Mouse (Mus musculus): ENCODE measurements around the gene Stac2.
A peak's percentile ranks its signal among the peaks of the same experiment; 100 is the strongest.

Stac2 gene

DNA sequence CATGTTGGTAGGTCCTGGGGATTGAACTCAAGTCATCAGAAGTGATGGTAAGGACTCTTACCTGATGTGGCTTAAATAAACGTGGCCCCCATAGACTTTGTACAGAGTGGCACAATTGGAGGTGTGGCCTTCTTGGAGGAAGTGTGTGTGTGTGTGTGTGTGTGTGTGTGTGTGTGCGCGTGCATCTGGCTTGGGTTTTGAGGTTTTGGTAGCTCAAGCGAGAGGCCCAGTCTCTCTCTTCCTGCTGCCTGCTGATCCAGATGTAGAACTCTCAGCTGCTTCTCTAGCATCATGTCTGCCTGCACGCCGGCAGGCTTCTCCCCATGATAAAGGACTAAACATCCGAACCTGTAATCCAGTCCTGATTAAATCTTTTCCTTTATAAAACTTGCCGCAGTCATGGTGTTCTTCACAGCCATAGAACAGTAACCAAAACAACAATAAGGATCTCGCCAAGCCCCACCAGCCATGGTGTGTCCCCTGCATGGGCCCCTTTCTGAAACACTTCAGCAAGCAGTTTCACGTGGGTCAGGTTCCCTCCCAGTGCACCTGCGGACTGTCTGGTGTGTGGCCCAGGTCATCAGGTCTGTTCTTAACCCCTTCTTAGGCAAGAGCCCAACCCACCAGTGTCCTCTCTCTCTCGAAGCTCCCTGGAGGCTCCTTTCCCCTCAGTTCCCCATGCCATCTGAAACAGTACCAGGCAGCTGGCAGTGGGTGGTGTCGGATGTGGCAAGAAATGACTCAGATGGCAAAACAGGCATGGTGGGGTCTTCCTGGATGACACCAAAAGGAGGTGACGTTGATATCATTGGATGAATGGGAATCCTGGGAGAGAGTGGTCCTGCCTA lies 3.4 kb downstream of the Stac2 start:
- DNase-seq, result no peak

DNA sequence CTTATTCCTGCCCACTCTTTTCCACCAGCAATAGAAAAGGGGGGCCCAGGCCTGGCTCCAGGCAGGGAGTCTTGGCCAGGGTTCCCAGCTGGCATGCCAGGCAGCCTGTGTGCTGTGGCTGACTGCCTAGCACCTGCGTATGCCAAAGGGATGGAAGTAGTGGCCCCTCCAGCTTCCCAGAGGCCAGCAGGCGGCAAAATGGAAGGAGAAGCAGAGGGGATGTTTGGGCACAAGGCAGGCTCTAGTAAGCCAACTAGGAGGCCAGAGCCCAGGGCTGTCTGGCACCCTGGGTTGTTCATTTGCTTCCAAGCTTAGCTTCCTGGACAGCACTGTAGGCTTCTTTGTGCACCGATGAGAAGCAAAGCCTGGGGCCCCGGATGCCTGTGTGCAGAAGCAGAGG lies 5.5 kb downstream of the Stac2 start:
- no peak for DNase-seq

DNA sequence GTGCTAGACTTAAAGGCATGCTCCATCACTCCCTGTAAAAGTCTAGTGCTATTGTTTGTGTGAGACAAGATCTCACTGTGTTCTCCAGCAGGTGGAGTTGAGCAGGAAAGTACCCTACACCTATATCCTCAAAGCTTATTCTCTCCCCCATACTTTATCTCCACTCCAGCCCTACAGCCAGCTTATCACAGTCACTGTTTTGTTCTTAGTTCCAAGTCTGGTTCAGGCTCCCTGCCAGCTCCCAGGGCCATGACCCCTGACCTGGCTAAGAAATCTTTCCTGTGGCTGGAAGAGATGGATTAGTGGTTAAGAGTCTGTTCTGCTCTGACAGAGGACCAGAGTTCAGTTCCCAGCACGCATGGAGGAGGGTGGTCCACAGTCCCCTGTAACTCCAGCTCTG lies 6.8 kb downstream of the Stac2 start:
- no peak for DNase-seq

DNA sequence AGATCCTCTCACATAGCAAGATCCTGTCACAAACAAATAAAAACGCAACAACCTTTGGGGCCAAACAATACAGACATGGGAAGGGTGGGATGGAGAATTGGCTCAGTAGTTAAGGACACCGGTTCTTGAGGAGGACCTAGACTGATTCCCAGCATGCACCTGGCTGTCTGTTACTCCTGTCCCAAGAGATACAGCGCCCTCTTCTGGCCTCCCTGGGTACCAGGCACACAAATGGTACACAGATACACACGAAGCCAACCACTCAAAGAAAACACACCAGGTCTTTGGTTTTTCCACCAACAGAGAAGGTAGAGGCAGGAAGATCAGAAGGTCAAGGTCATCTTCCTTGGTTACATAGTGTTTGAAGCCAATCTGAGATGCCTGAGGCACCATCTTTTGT lies 7.7 kb downstream of the Stac2 start:
- DNase-seq, result no peak

DNA sequence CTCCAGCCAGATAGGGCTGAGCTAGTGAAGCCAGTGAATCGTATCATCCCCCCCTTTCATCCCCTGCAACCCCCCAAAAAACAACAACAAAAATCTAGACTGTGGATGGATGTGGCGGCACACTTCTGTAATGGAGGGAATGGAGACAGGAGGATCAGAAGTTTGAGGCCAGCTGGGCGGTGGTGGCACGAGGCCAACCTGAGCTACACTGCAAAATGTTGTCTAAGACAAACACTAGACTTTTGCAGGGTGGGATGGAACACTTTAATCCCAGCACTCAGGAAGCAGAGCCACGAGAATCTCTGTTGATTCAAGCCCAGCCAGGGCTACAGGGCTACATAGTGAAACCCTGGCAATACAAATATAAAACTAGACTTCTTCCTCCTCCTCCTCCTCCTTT lies 9.2 kb downstream of the Stac2 start:
- DNase-seq, result no peak

DNA sequence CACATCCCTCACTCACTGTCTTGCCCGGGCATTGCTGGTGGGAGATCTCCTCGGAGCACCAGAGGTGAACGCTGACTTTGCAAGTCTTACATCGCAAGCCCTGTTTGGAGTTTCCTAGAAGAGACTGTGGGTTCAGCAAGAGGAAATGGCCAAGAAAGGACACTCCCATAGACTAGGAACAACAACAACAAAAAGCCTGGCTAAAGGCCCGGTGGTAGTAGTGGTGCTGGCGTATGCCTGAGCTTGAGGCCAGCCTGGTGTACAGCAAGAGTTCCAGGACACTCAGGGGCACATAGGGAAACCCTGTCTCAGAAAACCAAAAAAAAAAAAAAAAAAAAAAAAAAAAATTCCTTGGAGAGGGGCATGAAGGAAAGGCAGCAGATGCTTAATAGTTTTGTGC lies 10.5 kb downstream of the Stac2 start:
- no peak for DNase-seq

DNA sequence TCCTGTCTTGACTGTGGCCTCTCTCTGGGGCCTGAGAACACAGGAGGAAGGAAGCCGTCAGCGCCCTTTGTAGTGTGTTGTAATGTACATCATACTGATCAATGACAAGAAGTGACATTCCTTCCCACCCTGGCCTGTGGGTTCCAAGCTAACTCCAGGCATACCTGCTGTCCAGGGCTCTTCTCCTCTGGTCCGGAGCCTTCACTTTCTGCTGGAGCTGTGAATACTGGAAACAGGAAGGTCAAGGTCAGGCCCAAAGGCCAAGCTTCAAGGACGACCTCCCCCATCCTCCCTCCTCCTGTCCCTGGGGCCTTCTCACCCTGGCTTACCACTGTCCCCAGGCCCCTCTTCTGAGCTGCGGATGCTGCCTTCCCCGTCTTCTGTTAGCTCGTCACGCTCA lies 12.3 kb downstream of the Stac2 start:
- DNase-seq, result no peak

DNA sequence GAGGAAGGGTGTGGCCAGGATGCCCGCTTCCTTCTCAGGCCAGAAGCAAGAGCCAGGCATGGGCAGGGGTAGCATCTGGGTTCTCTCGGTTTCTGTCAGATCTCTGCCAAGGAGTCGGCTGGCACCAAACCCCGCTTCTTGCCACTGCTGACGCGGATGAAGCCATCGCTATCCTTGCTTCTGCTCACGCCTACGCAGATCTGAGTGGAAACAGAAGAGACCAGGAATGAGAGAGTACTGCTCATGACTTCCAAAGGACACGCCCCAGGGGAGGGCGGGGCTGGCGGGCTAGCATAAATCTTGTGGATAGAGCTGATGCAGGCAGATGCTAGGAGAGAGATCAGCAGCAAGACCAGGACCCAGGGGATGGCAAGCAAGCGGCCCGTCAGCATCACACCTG lies 15.4 kb downstream of the Stac2 start:
- DNase-seq, result no peak

DNA sequence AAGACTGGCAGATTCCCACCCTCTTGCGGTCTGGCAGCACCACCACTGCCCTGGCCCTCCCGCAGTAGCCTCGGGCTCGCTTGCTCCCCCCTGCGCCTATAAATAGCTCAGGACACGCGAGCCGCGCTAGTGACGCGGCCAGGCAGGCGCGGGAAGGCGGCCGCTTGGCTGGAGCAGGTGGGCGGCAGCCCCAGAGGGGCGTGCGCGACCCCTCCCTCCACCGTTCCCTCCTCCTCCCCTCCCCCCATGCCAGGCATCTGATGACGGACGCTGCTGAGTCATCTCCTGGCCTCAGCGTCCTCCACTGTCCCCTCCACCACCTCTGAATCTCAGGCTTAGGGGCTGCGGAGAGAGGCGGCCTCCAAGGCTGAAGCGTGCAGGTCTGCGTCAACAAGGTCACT lies 17.3 kb downstream of the Stac2 start:
- DNase-seq, result peak; percentile 83

DNA sequence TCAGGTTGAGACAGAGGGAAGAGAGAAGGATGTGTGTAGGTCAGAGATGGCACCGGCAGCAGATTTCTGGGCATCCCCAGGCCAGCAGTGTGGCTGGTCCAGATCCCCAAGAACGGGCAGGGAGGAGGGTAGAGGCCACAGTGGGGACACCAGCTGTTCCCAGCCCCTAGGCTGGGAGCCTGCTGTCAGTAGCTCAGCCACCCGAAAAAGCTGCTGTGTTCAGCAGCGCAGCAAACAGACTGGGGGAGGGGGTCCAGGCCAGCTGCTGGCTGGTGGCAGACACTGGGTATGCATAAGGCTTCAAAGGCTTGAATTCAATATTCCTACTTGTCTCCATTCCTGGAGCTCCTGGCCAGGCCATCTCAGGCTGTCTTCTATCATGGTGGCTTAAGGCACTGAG lies 18.4 kb downstream of the Stac2 start:
- DNase-seq, result peak; percentile 57

DNA sequence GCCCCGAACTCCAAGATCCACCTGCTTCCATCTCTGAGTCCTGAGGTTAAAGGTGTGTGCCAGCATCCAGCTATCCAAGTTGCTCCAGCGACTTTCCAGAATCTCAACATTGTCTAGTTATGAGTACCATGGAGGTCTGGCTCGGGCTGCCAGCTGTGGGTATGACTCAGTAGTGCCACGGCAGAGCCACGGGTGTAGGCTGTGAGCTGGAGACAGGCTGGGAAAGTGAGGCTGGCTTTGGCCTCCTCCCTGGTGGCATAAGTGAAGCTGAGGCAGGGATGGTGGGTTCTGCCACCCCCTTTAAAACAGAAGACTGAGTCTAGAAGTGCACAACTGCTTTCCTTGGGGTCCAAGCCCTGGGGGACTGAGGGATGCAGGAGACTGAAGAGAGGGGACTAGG lies 19.2 kb downstream of the Stac2 start:
- DNase-seq, result no peak

DNA sequence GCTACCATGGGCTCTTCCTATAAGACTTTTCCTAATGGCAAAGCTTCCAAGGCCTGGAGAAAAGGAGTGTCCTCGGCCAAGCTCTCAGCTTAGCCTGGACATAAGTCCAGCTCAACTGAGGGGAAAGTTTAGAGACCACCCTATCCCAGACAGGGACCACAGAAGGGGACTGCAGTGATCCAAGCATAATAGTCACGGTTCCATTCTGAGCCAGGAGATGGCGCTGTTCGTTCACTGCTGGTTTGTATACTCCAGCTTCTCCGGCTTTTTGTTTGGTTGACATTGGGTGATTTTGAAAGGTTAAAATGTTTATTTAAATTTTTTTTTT lies 21.9 kb downstream of the Stac2 start:
- peak; percentile 85 for DNase-seq

DNA sequence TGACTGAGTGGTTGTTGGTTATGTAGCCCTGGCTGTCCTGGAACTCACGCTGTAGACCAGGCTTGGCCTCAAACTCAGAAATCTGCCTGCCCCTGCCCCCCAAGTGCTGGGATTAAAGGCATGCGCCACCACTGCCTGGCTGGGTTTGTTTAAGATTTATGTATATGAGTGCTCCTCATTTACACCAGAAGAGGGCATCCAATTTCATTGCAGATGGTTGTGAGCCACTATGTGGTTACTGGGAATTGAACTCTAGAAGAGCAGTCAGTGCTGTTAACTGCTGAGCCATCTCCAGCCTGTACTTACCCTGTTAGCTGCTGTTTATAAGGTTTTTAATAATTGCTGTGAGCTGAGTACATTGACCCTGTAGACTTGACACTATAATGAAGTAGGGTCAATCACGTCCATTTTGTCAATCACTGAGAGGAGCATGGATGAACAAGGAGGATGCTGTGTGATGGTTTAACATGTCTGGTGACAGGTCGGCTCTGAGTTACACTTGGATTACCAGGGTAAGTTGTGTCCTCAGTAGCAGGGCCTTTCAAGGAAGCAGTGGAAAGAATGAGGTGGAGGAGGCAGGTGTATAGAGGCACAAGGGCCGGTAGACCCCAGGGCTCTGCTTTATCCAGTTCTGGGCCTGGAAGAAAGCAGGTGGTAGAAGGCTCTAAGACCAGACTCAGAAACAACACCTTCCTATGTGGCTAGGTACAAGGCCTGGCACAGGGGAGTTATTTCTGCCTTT lies 22.4 kb downstream of the Stac2 start:
- DNase-seq, result no peak

DNA sequence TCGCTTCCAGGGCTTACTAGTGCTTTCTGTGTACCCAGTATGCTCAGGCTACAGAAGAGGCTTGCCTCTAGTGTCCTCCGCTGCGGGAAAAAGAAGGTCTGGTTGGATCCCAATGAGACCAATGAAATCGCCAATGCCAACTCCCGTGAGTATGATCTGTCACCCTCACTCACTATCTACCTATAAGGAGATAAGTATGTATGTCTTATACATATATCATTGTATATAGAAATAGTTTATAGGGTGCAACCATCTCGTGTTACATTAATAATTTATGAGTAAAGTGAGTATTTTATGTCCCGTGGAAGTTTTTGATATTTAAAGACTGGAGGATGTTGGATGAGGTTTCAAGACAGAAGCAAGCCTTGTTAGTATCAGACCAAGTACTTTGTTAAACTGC lies 25.5 kb downstream of the Stac2 start:
- no peak for DNase-seq

DNA sequence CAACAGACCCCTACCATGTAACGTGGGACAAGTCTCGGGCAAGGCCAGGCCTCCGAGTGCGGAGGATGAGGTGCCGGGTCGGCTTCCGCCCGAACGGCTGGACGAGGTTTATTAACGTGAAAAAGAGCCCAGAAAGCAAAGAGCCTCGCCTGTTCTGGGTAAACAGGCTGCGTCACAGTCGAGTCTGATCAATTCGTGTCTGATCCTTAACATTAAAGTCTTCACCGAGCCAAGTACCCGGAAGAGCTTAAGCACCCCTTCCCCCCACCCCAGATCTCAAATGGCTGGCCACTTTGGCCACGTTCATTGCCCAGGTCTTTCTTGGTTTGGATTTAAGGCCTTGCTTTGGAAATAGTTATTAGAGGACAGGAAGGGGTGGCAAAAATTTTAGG lies 26.0 kb downstream of the Stac2 start:
- DNase-seq, result no peak

DNA sequence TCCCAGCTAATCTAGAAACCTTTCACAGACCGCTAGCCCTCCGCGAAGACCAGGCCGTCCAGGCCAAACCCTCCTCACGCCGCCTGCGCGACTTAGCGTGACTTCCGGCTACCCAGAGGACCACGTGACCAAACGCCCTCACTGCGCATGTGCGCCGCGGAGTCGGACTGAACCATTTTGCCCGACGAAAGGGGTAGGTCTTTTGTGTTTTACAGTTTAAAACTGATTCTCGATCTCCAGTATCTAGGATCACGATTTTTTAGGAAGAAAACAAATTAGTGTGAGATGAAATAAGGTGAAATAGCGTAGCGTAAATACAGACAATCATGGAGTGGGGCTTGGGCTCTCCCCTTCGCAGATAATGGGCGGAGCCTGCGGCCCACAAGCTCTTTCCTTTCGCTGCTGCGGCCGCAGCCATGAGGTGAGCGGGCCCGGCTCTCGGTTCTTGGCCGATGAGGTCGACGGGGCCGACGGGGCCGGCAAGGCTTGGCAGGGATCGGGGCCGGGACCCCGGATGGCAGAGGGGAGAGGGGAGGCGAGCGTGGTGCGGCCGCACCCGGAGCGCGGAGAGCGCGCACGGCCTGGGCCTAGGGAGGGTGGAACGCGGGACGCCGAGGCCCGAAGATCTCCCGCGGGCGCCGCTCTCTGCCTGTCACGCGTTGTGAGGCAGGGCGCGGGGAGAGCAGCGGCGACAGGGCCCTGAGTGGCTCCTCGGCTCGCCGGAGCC lies 26.5 kb downstream of the Stac2 start, which contains the start of gene Rpl19:
Rpl19 (plus strand) TSS at position 141 of the 727 bp plus-strand sequence.
- DNase-seq, result peak; percentile 94

DNA sequence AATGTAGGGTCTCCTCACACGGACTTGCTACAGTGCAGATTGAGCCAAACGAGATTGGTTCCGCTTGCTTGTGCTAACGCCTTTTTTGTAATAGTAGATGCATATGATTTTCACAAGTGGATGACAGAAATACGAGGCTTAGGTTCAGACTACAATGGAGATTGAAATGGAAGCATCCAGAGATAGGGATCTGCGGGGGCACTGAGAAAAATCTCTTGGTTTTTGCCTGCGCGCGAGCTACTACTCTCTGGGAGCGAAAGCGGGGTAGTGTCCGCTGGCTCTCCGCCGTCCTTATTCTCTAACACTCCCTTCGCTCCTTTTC lies 27.1 kb downstream of the Stac2 start:
- DNase-seq, result no peak

DNA sequence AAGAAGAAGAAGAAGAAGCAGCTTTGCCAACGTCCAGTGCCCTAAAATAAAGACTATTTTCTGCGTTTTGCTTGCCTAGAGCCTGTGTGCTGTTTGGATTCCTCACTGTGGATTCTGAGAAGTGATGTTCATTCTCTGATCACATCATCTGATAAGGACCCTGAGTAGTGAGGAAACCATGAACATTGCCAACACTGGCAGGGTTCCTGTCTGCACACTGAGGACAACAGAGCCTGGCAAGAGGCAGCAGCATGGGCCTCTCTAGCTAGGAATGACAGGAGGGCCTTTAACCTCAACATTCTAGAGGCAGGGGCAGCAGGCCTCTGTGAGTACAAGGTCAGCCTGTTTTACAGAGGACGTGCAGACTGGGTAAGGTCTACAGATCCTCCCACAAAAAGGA lies 28.7 kb downstream of the Stac2 start:
- DNase-seq, result no peak

DNA sequence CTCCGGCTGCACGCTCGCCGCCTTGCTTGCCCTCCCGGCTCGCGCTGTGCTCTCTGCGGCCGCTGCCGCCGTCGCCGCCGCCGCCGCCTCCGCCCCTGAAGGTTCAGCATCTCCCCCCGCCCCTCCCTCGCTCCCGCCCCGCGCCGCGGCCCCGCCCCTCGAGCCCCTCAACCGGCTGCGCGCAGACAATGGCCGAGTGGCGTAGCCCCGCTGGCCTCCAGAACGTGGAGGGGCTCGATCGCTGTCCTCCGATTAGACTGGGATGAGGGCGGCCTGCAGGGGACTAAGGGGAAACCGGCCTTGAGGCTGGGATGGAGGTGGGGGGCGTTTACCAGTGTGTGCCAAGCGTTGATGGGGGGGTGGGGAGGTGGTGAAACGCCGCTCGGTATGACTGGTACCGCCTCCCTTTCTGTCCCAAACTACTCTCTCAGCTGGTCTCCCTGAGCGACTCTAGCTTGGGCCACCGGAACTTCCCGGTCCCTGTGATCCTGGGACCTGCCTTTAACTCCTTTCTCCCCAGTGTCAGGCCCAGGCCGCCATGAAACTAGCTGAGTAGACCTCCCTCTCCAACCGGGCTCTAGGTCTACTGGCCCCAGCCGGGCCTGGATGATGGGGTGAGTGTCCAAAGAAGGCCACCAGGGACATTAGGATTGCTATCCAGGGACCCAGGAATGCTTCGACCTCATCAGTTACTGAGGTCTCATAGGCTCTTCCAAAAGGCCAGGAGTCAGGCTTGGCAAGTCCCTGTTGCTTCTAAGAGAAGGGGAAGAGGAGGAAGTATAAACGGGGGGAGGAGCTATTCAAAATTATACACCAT lies 30.5 kb downstream of the Stac2 start, which contains the start of gene Cacnb1:
Cacnb1 (minus strand) TSS at position 480 of the 817 bp plus-strand sequence.
- peak; percentile 92 for DNase-seq

DNA sequence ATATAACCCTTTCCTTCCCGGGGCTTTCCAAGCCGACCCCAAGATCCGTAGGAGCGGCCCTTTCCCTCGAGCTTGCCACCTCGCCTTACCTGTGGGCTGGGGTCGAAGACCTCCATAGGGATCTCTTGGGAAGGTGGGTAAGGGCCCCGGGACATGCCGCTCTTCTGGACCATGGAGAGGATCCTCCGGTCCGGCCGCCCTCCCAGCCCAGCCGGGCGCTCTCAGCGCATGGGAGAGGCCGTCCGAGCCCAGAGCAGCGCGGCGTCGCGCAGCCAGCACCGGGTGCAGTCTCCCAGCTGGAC lies 31.1 kb downstream of the Stac2 start:
- DNase-seq, result no peak

DNA sequence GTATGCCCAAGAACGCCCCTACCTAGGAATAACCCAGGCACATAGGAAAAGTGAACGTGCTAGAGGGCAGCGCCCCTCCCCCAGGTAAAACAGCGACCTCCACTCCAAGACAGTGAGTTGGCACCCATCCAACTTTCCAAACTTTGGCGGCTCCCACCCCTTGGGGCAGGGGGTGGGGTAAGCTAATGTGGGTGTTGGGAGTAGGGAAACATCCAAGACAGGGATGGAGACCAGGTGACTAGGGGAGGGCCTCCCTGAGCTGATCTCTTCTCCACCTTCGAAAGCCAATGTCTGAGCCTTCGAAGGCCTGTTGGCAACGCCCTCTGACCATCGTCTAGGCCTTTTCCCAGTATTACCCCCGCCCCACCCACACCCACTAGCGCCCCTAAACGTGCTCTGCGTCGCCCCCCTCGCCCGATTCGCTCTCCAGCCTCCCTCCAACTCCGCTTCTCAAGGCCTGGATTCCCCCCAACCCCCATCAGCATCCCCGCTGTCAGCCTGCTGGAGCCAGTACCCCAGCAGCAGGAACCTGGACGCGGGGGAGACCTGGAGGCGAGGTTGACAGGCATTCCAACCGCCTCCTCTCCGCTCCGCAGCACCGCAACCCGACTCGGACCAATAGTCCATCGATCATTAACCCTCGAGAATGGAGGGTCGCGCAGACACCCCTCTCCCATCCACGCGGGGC lies 31.6 kb downstream of the Stac2 start:
- peak; percentile 59 for DNase-seq

DNA sequence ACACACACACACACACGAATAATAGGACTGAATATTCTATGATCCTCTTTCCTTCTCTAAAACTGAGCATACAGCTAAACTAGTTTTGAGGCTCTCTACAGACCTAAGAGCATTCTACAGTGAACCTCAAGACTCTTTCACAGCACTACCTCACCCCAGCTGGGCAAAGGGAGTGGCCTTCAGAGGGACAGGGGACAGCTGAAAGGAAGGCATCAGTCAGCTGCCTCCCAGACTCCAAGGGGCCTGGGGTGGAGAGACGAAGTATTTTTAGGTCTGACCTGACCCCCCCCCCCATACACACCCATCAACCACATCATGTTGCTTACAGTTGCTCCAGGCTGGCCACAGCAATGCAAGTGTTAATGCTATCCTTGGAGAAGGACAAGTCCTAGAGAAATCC lies 32.1 kb downstream of the Stac2 start:
- DNase-seq, result no peak

DNA sequence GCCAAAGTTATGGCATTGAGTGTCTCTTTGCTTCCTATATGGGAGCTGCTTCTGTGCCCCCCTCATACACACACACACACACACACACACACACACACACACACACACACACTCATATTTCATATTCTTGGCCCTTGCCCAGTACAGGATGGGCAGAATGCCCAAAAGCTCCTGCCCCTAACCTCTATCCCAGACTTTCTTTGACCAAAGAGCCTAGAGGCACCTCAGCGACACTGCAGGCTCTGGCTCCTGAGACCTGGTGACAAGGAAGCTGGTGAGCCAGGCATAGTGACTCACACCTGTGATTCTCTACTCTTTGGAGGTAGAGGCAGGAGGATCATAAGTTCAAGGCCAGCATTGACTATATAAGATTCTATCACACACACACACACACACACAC lies 32.6 kb downstream of the Stac2 start:
- DNase-seq, result no peak

All from embryo, embryonic 11 days (tissue).